Mouse (Mus musculus) liver, embryonic 14.5 days (tissue): Measurements from ENCODE around the gene Trmt112. TPM values are rescaled to one million over a fixed set of nuclear protein-coding genes. Genes with fewer than 3 reads are reported as not detected.

Source experiments
- ATAC-seq: fragments of 200-750 bp; cut with Nextera tagmentation; 2 replicates; pipeline ENCODE4 v1.8.0; 2017; ENCODE audit warnings: moderate number of reproducible peaks, mild to moderate bottlenecking, moderate library complexity; ENCODE audit not compliant: insufficient read depth
- DNase-seq, 3 experiments: peaks; one replicate each; pipeline ENCODE4 v3.0.0-alpha.2; 2012 to 2013; ENCODE audit warnings: low read depth in 3 of 3, low spot score in 3 of 3
- H3K27ac ChIP-seq: fragments of 300-500 bp; sonication (generic); 2 replicates; pipeline ENCODE4 v1.5.1; 2014; ENCODE audit warnings: moderate library complexity, mild to moderate bottlenecking, control low read depth, inconsistent platforms
- H3K27me3 ChIP-seq: fragments of 300-500 bp; sonication (generic); 2 replicates; pipeline ENCODE4 v1.6.1; 2014; ENCODE audit warnings: mild to moderate bottlenecking, low read length, moderate library complexity; ENCODE audit not compliant: control insufficient read depth, insufficient read depth
- H3K36me3 ChIP-seq: fragments of 300-500 bp; sonication (generic); replicated peaks from 2 replicates; pipeline ENCODE4 v1.6.1; 2014; ENCODE audit warnings: low read depth; ENCODE audit not compliant: control insufficient read depth, insufficient read depth
- H3K4me1 ChIP-seq, 2 experiments: fragments of 200-500 bp in 1 of 2; fragments of 300-500 bp in 1 of 2; sonication (generic) in 1 of 2; replicated peaks; 2 replicates each; pipeline ENCODE4 v1.6.1; 2012 to 2014; ENCODE audit warnings: antibody characterized with exemption in 1 of 2, inconsistent platforms in 1 of 2, low read length in 1 of 2; ENCODE audit not compliant: control insufficient read depth in 2 of 2, insufficient read depth in 2 of 2
- H3K4me2 ChIP-seq: fragments of 300-500 bp; sonication (generic); 2 replicates; pipeline ENCODE4 v1.6.1; 2014; ENCODE audit warnings: low read depth, mild to moderate bottlenecking, control low read depth, moderate library complexity
- H3K4me3 ChIP-seq, 2 experiments: fragments of 200-500 bp in 1 of 2; fragments of 300-500 bp in 1 of 2; sonication (generic) in 1 of 2; 2 replicates each; pipeline ENCODE4 v1.5.1; 2012 to 2014; ENCODE audit warnings: low read depth in 2 of 2, low read length in 2 of 2, mild to moderate bottlenecking in 2 of 2, control low read depth in 1 of 2, inconsistent platforms in 1 of 2, moderate library complexity in 1 of 2; ENCODE audit not compliant: insufficient read depth in 1 of 2
- H3K9ac ChIP-seq: fragments of 300-500 bp; sonication (generic); replicated peaks from 2 replicates; pipeline ENCODE4 v1.6.1; 2014; ENCODE audit warnings: mild to moderate bottlenecking, control low read depth, moderate library complexity
- H3K9me3 ChIP-seq: fragments of 300-500 bp; sonication (generic); 2 replicates; pipeline ENCODE4 v1.6.1; 2016; ENCODE audit warnings: low read length, mixed read lengths; ENCODE audit not compliant: control insufficient read depth
- CTCF ChIP-seq: IDR thresholded peaks from 2 replicates; pipeline ENCODE4 v1.5.1; 2016; ENCODE audit warnings: antibody characterized with exemption, low read depth, control low read depth
- EP300 ChIP-seq: IDR thresholded peaks from 2 replicates; pipeline ENCODE4 v1.6.1; 2016; ENCODE audit warnings: antibody characterized with exemption, low read depth
- WGBS: fragments of 180-500 bp; shearing (Covaris S2); extraction: QIAGEN DNeasy Blood & Tissue Kit; methylation state at CpG from one replicate; pipeline ENCODE4 v1.1.7; 2014; ENCODE audit not compliant: insufficient replicate concordance; 5-methylcytosine and 5-hydroxymethylcytosine counted together
- polyA plus RNA-seq, 2 experiments: library from polyadenylated mRNA; depleted of rRNA in 1 of 2; stranded (reverse) in 1 of 2; unstranded in 1 of 2; fragments of >200 nt; fragmentation: Nextera tagmentation in 1 of 2; extraction: Ambion mirVana in 1 of 2; gene quantifications; 2 replicates each; pipeline versions ENCODE4 v1.2.1 to v1.2.3; 2012 to 2014

Trmt112 gene
- polyA plus RNA-seq, 2 experiments: 69.4 to 77.4 TPM

DNA sequence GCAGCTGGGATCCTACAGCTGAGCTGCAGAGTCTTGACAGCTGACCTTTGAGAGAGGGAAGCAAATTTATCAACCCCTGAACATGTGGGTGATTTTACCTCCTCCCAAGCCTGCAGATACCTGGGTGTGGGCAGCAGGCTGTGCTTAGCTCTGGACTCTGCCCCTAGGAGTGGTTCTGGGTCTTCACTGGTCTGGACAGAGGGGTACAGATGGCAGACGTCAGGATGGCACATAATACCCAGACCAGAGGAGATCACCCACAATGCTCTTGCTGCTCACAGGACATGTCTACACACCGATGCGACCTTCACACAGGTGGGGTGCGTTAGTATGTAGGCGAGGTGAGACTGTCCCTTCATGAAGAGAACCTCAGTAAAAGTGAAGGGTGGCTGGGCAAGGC is 40.0 kb downstream of the Trmt112 start:
- Histone ChIP-seq H3K4me1 (peaks cover 13 to 19% of the 10 kb centered on the region in 2 experiments), H3K27me3 (no peaks in the 10 kb centered on the region), H3K4me2 (no peak overlapping the region), H3K9me3 (no peaks in the 10 kb centered on the region), H3K27ac (no peak overlapping the region), H3K9ac (no peak overlapping the region), H3K4me3 (no peak overlapping the region), H3K36me3 (no peaks in the 10 kb centered on the region)
- WGBS: 75% methylated on average over 5 of the region's 5 CpGs
- DNase-seq (no peak), ATAC-seq (no peak)
- TF ChIP-seq EP300 (no peak), CTCF (no peak)

DNA sequence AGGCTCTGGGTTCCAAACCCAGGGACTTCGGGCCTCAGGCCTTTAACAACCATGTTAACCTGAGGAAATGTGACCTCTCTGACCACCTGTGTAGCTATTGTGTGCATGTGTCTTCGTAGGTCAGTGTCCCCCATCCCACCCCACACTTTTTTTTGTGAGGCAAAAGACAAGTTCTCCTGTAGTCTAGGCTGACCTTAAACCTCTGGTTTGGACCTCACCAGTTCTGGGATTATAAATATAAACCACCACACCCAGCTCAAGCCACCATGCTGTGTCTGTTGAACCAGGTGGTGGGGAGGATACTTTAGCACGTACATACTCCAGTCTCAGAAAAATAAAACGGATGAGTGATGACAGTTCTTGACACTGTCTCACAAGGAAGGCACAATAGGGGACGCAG is 40.5 kb downstream of the Trmt112 start:
- Histone ChIP-seq H3K4me3 (peak overlapping the region in 1 of 2 experiments; percentile 70; a peak in 2 of 4 replicates), H3K9me3 (no peaks in the 10 kb centered on the region), H3K4me1 (peaks cover 13 to 19% of the 10 kb centered on the region in 2 experiments), H3K4me2 (peak overlapping the region; percentile 96), H3K27ac (no peak overlapping the region), H3K36me3 (no peaks in the 10 kb centered on the region), H3K9ac (no peak overlapping the region), H3K27me3 (no peaks in the 10 kb centered on the region)
- DNase-seq: no peak
- TF ChIP-seq CTCF (no peak), EP300 (no peak)
- WGBS: 63% methylated on average over 5 of the region's 5 CpGs
- ATAC-seq: no peak

DNA sequence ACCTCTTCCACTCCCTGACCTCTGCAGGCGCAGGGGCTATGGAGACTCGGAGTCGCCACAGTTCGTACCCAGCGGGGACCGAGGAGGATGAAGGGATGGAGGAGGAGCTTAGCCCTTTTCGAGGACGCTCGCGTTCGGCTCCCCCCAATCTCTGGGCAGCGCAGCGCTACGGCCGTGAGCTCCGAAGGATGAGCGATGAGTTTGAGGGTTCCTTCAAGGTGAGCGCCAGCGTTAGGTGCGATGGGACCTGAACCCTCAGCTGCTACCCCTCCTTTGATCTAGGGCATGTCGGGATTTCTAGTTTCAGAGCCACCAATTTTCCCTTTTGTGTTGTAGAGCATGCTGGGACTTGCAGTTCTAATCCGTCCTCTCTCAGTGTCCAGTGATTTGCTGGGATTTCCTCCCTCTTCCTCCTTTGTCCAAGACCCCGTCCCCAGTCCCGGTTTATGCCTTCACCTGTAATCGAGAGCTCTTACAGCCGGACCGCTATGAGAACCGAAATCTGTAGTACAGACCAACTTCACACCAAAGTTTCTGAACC is 41.2 kb downstream of the Trmt112 start:
- no peaks in the 10 kb centered on the region for H3K27me3 ChIP-seq
- H3K27ac ChIP-seq: peak overlapping the region; percentile 86
- DNase-seq (no peak), ATAC-seq (peak; percentile 13; the same call in 1 of the 2 replicates)
- H3K4me2 ChIP-seq: peak overlapping the region; percentile 96
- peak overlapping the region; percentile 70 to 87 for H3K4me3 ChIP-seq
- no peak for TF ChIP-seq CTCF
- H3K9me3 ChIP-seq: no peaks in the 10 kb centered on the region
- H3K9ac ChIP-seq: peak overlapping the region; percentile 78
- under 1% methylated on average over 28 of the region's 28 CpGs for WGBS
- peaks cover 13 to 19% of the 10 kb centered on the region in 2 experiments for H3K4me1 ChIP-seq
- no peaks in the 10 kb centered on the region for H3K36me3 ChIP-seq

DNA sequence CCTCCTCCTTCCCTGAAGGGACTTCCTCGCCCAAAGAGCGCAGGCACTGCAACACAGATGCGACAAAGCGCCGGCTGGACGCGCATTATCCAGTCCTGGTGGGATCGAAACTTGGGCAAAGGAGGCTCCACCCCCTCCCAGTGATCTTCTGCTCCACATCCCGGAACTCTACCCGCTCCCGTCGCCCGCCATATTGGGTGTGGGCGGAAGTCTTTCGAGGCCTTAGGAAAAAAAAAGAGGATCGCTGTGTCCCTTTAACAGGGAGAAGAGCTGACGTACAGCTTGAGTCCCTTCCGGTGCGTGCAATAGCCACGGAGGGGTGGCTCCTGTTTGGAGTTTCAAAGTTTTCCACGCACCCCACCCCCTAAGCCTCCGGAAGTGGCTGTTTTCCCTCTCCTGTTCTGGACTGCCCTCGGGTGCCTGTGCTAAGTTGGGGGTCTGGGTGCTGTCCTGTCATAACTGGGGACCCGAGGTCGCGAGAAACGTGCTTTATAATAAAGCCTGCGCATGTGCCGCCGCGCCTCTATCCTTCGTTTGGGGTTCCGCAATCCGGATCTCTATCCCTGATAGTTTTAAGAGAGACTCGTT is 42.0 kb downstream of the Trmt112 start:
- peak; percentile 76 to 81 (median 77) for DNase-seq
- WGBS: under 1% methylated on average over 35 of the region's 35 CpGs
- Histone ChIP-seq H3K9ac (peak overlapping the region; percentile 78), H3K4me3 (peak overlapping the region; percentile 70 to 87), H3K4me2 (peak overlapping the region; percentile 96), H3K27me3 (no peaks in the 10 kb centered on the region), H3K36me3 (no peaks in the 10 kb centered on the region), H3K4me1 (peaks cover 13 to 19% of the 10 kb centered on the region in 2 experiments), H3K27ac (peak overlapping the region; percentile 86), H3K9me3 (no peaks in the 10 kb centered on the region)
- peak; percentile 77 for ATAC-seq
- TF ChIP-seq EP300: 0 out of 2 replicates have a peak, but pooled peaks have one; percentile 22
- no peak for TF ChIP-seq CTCF

DNA sequence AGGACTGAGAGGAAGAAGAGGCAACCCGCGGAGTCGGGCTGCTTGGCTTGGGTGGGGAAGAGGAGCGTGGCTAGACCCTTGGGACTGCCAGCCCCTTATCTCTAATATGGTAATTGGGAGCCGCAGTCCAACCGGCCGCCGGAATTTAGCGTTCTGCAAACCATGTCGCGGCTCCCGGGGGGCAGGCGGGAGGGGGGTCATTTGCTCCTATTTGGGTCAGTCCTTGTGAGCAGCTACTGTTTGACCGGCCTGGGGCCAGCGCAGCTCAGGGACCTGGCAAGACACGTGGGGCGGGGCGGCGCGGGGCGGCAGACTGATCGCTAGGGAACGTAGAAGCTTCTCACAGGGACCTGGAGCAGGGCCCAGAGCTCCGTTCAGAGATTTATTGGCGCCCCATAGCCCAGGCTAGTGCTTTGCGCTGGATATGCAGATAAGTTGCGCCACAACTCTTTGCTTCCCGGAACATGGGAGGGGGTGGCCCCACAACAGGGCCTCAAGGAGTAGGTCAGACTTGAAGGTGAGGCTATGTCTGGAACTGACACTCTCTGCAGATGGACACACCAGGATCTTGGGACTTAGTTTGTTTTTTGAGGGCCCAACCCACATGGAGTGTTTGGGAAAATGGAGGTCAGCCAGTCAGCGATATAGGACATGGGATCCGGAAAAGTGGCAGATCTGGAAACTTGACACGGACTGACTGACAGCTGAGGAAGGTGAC is 42.7 kb downstream of the Trmt112 start:
- no peaks in the 10 kb centered on the region for H3K9me3 ChIP-seq
- no peaks in the 10 kb centered on the region for H3K27me3 ChIP-seq
- H3K36me3 ChIP-seq: no peaks in the 10 kb centered on the region
- 2% methylated on average over 31 of the region's 31 CpGs for WGBS
- DNase-seq: no peak
- TF ChIP-seq CTCF: no peak
- TF ChIP-seq EP300: no peak
- H3K4me2 ChIP-seq: peak overlapping the region; percentile 96
- H3K27ac ChIP-seq: peak overlapping the region; percentile 86
- peak; percentile 36 for ATAC-seq
- peak overlapping the region; percentile 70 to 87 for H3K4me3 ChIP-seq
- peaks cover 13 to 19% of the 10 kb centered on the region in 2 experiments for H3K4me1 ChIP-seq
- H3K9ac ChIP-seq: peak overlapping the region; percentile 78
